Mouse (Mus musculus) NIH3T3 (cell line): ENCODE data around the gene Gcc2.
"Not testable (repeated sequence)": the region's sequence is repeated elsewhere in the genome, so short reads cannot be mapped to it uniquely, and the experiment has no call there.

Source experiments
- DNase-seq: peaks from one replicate; pipeline ENCODE4 v3.0.0-alpha.2; 2012; ENCODE audit warnings: low read depth

Gene Gcc2

GRCm38 (mm10) chr10:58323028-58323991 lies 68.0 kb downstream of the Gcc2 start, which contains the start of gene Lims1:
Gene Lims1 (plus strand): TSS chr10:58323466.
- DNase-seq = peak; percentile 100

GRCm38 (mm10) chr10:58326271-58326670 lies 71.0 kb downstream of the Gcc2 start:
- DNase-seq = no peak

DNA sequence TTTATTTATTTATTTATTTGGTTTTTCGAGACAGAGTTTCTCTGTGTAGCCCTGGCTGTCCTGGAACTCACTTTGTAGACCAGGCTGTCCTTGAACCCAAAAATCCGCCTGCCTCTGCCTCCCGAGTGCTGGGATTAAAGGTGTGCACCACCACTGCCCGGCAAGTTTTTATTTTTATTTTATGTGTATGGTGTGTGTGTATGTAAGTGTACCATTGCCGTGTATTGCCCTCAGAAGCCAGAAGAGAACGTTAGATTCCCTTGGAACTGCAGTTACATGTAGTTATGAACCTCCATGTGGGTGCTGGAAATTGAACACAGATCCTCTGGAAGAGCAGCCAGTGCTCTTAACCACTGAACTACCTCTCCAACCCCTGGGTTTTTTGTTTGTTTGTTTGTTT lies 72.5 kb downstream of the Gcc2 start:
- DNase-seq = not testable (repeated sequence)

- no peak for DNase-seq
These were observed 73.3 kb downstream of the Gcc2 start for GRCm38 (mm10) chr10:58328517-58329108.

GRCm38 (mm10) chr10:58330635-58331034 lies 75.3 kb downstream of the Gcc2 start:
- no peak for DNase-seq

DNA sequence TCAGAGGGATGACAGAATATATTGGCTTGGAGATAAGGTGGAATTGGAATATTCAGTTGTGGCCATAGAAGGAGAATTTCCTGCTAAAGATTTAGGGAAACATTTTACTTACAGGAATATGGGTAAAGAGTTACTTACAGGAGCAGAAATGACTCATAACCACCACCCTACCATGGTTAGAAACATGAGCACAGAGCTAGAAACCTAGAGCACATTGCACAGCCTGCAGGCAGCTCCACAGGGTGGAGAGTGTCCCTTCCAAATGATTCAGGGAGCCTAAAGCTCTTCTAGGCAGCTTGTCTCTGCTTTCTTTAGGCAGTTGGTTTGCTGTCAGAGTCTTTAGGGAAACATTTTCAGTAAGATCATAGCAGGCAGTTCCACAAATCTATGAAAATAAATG lies 76.4 kb downstream of the Gcc2 start:
- DNase-seq = peak; percentile 79

- peak; percentile 57 for DNase-seq
These were observed 78.1 kb downstream of the Gcc2 start for GRCm38 (mm10) chr10:58333414-58333813.

DNA sequence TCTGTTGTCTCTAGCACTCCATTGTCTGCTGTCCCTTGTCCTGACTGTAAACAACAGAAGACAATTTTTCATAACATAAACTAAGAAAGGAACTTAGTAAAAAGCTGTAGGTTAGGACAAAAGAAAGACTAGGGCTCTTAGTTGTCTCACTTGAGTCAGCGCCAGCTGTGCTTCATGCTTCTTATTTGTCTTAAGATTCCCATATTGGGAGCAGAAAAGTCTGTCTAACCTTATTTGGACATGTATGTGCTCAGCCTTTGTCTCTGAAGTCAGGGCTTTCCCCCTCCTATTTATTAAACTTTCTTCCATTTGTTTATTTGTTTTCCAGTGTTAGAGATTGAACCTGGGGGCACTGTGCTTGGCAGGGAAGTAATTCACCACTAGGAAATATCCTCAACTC lies 80.9 kb downstream of the Gcc2 start:
- DNase-seq = peak; percentile 67

GRCm38 (mm10) chr10:58337091-58337490 lies 81.8 kb downstream of the Gcc2 start:
- DNase-seq = not testable (repeated sequence)

DNA sequence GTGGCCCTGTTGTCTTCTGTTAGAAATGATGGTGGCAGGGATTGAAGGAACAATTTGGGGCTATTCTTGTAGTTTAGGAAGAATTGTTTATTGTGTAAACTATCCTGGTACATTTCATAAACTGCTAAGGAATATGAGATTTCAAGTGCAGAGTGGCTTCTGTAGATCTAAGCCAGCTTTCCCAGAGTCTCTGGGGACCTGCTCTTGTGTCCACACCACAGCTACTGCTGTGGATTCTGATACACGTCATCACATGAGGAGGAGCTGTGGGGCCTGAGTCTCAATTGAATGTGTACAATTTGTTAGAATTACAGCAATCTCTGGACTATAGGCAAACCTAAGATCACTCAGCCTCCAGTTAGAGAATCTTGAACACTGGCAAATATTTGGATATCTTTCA lies 83.3 kb downstream of the Gcc2 start:
- no peak for DNase-seq

DNA sequence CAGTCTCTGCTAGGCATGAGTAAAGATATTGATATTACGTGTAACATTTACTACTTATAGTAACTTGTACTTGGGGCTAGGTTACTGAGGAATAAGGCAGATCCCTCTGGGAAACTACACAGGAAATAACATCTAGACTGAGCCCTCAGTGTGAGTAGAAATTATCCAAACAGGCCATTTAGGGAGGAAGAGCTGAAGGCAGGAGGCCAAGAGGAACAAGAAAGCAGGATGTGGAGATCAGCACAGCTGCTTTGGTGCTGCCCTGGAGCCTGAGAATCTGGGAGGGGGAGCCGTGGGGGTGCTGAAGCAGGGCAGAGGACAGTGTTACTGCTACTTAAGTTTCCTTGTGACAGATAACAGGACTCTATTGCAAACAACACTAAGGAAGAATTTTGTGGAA lies 86.4 kb downstream of the Gcc2 start:
- DNase-seq = no peak

GRCm38 (mm10) chr10:58342199-58342598 lies 86.9 kb downstream of the Gcc2 start:
- DNase-seq = no peak

DNA sequence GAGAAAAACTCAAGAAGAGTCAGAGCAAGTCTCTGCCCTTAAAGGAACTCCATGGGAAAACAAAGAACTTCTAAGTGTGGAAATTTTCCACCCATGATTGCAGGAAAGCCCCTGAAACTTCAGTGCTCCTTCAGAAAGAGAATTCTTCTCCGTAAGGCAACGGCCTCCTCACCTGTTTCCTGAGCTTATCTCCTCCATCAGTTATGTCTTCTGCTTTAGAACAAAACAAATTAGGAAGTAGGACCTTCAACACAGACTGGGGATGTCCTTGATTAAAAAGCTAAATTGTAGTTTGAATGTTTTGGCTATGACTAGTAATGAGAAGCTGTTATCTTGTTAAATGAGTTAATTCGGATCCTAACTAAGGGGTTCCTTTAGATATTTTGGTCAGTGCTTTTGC lies 88.3 kb downstream of the Gcc2 start:
- no peak for DNase-seq

GRCm38 (mm10) chr10:58350600-58350999 lies 95.3 kb downstream of the Gcc2 start:
- DNase-seq = no peak

DNA sequence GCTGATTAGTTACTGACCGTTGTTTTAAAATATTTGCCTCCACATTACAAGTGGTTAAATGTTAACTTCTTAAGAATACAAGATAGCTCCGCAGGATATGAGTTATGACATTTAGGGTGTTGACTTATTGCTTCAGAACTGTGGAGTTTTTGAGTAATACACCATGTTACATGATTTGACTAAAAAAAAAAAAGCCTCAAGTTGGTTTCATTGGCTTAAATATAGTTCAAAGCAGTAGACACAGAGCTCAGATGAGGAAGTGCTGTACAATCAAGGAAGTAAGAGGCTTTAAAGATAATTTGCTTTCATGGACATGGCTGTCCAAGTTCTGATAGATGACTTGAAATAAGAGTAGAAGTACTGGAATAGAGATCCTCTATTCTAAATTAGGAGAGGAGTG lies 96.4 kb downstream of the Gcc2 start:
- peak; percentile 25 for DNase-seq

DNA sequence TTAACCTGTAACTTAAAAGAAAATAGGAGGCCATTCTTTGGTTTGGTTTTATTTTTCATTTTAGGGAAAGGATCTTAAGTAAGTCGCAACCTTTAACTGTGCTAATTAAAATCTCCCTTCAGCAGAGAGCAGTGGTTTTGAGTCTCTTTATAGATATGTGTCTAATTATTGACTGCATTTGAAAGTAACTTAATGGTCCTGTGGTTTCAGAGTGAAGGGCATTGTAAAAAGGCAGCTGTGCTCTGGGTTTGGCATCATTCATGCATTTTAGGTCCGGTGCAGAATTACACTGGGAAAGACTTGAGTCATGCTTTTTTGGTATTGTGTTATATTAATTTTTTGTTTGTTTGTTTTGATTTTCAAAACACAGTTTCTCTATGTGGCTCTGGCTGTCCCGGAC lies 97.1 kb downstream of the Gcc2 start:
- DNase-seq = no peak

- DNase-seq = peak; percentile 54
These were observed 99.3 kb downstream of the Gcc2 start for GRCm38 (mm10) chr10:58354561-58354960.
